Mouse (Mus musculus): ENCODE data around the gene Fkbp10. TPM values are rescaled to one million over a fixed set of nuclear protein-coding genes. Genes with fewer than 3 reads are reported as not detected.
A peak's percentile ranks its signal among the peaks of the same experiment; 100 is the strongest.

Fkbp10 gene
- polyA plus RNA-seq, 1 experiment from 2014 or later: 84.2 TPM

- Histone ChIP-seq H3K36me3 (peaks cover 10% of the 10 kb centered on the region), H3K27ac (no peak overlapping the region), H3K4me3 (replicated peaks) (no peak overlapping the region), H3K27me3 (replicated peaks) (no peaks in the 10 kb centered on the region), H3K4me2 (replicated peaks) (no peak overlapping the region), H3K9me3 (no peaks in the 10 kb centered on the region), H3K9ac (no peak overlapping the region), H3K4me1 (replicated peaks) (peaks cover 8% of the 10 kb centered on the region; the same call in 1 of the 2 replicates)
- no peak for ATAC-seq
- WGBS: 81% methylated on average over 3 of the region's 3 CpGs
Measured at GRCm38 (mm10) chr11:100426820-100427219, 11.3 kb downstream of the Fkbp10 start.

DNA sequence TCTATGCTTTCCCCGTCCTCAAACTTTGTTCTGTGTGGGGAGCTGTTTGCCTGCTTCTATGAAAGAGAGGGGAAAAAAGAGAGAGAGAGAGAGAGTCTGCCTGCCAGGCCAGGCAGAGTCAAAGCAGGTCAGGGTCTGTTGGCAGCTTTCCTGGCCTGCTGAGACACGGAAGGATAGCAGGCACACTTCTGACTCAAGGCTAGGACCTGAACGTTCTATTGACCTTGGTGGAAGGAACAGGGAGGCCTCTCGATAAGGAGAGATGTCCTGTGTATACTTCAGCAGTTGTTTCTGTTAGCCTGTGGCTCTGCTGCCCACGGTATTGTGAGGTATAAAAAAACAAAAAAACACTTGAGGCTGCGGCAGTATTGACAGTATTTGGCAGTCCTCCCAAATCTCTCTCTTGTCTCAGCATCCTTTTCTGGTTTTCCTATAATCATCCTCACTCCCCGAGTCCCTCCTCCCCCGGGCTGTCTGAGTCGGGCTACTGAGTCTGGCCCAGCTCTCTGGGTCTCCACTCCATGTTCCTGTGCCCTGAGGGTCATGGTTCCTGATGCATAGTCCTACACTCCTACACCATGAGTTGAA is 13.2 kb downstream of the Fkbp10 start:
- Histone ChIP-seq H3K9ac (no peak overlapping the region), H3K4me3 (replicated peaks) (no peak overlapping the region), H3K36me3 (peaks cover 8% of the 10 kb centered on the region; the same call in 1 of the 2 replicates), H3K27ac (peak overlapping the region; percentile 18; the same call in 1 of the 2 replicates), H3K4me1 (replicated peaks) (peaks cover 8% of the 10 kb centered on the region; the same call in 1 of the 2 replicates), H3K27me3 (replicated peaks) (no peaks in the 10 kb centered on the region), H3K4me2 (replicated peaks) (no peak overlapping the region), H3K9me3 (no peaks in the 10 kb centered on the region)
- WGBS: 54% methylated on average over 9 of the region's 9 CpGs
- ATAC-seq: no peak

DNA sequence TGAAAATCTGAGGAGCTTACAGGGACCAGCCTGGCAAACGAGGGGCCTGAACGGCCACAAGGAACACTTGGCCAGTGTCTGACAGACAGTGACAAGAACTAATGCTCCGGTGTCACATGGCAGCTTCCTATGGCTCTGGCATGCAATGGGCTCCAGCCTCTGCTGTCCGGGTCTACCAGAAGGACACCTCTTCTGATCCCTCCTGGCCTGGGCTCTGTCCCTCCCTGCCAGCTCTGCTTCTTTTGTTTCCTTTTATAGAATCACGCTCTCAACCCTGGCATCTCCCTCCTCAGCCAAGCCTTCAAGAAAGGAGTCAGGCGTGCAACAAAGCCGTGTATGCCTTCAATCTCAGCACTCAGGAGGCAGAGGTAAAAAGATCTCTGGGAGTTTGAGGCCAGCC is 14.6 kb downstream of the Fkbp10 start:
- H3K27me3 ChIP-seq (replicated peaks): no peaks in the 10 kb centered on the region
- H3K4me1 ChIP-seq (replicated peaks): peaks cover 8% of the 10 kb centered on the region; the same call in 1 of the 2 replicates
- no peak overlapping the region for H3K4me3 ChIP-seq (replicated peaks)
- H3K36me3 ChIP-seq: peaks cover 10% of the 10 kb centered on the region; the same call in 1 of the 2 replicates
- H3K9ac ChIP-seq: no peak overlapping the region
- no peaks in the 10 kb centered on the region for H3K9me3 ChIP-seq
- H3K4me2 ChIP-seq (replicated peaks): no peak overlapping the region
- 88% methylated on average over 7 of the region's 7 CpGs for WGBS
- ATAC-seq: no peak
- no peak overlapping the region for H3K27ac ChIP-seq

DNA sequence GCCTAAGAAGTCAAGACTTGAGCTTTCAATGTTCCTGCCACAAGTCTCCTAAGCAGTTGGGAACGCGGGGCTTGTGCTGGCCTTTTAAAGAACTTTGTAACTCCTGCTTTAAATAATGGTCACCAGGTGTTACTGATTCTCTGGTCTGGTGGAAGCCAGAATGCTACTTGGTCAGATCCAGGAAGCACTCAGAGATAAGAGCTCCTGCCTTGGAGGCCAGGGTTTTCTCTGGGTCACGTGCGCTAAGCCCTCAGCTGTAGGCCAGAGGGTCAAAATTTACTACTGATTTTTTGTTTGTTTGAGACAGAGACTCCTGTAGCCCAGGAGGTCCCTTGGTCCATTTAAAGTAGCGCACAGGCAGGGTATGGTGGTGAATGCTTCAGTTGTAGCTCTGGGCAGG is 16.5 kb downstream of the Fkbp10 start:
- no peaks in the 10 kb centered on the region for H3K27me3 ChIP-seq (replicated peaks)
- 0 out of 2 replicates have a peak, but pooled peaks cover 3% of the 10 kb centered on the region for H3K4me1 ChIP-seq (replicated peaks)
- H3K9me3 ChIP-seq: no peaks in the 10 kb centered on the region
- no peak overlapping the region for H3K9ac ChIP-seq
- 89% methylated on average over 5 of the region's 5 CpGs for WGBS
- H3K4me3 ChIP-seq (replicated peaks): no peak overlapping the region
- H3K27ac ChIP-seq: no peak overlapping the region
- ATAC-seq: no peak
- no peak overlapping the region for H3K4me2 ChIP-seq (replicated peaks)
- H3K36me3 ChIP-seq: peaks cover 16% of the 10 kb centered on the region; the same call in 1 of the 2 replicates

DNA sequence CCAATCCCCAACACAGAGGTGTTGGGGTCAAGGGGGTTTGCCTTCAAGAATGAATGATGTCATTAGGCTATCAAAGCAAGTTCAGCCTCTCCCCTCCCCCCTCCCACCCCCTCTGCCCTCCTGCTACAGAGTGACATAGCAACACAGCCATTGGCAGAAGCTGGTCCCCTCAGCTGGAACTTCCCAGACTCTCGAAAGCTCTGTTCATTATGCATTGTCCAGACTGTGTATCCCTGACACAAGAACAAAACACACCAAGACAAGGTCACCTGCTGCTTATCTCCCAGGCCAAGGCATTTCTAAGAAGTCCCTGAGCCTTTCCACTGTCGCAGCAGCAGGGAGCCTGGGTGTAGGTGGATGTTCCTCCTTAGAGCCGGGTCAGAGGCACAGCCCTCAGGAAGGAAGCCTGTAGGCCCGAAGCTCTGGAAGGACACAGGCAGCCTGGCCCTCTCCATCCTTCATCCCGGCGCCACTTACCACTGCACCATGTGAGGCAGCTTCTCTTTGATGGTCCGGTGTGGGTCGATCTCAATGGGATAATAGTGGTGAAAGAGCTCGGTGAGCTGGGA is 20.3 kb downstream of the Fkbp10 start:
- Histone ChIP-seq H3K4me1 (replicated peaks) (peaks cover 4% of the 10 kb centered on the region; the same call in 1 of the 2 replicates), H3K4me2 (replicated peaks) (no peak overlapping the region), H3K9me3 (no peaks in the 10 kb centered on the region), H3K36me3 (peaks cover 9% of the 10 kb centered on the region; the same call in 1 of the 2 replicates), H3K27me3 (replicated peaks) (no peaks in the 10 kb centered on the region), H3K4me3 (replicated peaks) (no peak overlapping the region), H3K9ac (no peak overlapping the region), H3K27ac (no peak overlapping the region)
- no peak for ATAC-seq
- WGBS: 81% methylated on average over 9 of the region's 9 CpGs

DNA sequence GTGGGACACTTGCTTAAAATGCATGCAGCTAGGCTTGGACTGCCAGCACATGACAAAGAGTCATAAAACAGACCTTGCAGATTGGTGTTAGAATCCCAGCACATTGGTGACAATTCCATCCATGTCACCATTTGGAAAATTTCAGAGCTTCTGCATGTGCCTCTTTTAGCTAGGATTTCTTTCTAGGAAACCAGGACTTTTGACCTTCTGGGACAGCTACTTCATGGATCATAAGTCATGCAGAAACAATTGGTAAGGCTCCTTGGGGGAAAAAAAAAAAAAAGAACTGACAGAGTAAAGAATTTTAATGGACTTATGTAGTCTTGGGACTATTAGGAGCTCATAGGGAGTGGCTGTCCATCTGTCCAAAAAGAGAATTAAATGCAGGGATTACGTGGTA is 22.4 kb downstream of the Fkbp10 start:
- no peaks in the 10 kb centered on the region for H3K27me3 ChIP-seq (replicated peaks)
- no peak overlapping the region for H3K4me2 ChIP-seq (replicated peaks)
- peaks cover 7% of the 10 kb centered on the region; the same call in 1 of the 2 replicates for H3K4me1 ChIP-seq (replicated peaks)
- 85% methylated on average over 1 of the region's 1 CpGs for WGBS
- no peak for ATAC-seq
- H3K36me3 ChIP-seq: peaks cover 9% of the 10 kb centered on the region; the same call in 1 of the 2 replicates
- H3K4me3 ChIP-seq (replicated peaks): no peak overlapping the region
- no peak overlapping the region for H3K9ac ChIP-seq
- H3K9me3 ChIP-seq: no peaks in the 10 kb centered on the region
- H3K27ac ChIP-seq: no peak overlapping the region

DNA sequence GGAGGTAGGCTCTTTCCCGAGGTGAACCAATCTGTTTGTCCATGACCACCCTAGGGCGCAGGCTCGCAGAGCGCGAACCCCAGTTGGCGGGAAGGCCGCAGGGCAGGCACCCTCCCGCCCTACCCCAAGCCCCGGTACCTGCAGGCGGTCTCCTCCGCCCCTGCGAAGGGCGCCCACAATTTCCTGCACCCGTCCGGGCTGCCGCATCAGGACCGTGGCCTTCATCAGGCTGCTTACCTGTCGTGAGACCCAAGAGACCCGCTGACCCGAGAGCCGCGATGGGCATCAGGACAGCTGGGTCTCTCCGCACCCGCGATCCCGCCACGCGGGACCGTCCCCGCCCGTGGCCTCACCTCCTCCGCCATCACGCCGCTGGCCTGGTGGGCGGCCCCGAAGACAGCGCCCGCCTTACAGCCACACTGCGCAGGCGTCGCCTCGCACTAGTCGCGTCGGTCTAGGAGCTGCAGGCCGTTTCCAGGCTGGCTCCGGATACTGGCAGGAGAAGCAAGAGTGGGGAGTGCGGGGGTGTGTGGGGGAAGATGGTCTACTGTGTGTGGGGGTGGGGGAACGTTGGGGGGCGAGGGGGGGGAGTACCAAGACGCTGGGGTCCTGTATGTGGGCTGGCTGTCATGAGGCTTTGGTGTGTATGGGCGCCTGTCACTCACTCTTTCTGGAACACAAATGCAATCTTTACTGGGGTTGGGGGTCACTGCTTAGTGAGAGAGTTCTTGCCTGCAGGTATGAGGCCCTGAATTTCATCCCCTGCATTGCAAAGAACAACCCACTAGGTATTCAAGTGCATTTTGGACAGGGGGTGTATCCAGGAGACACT is 25.4 kb downstream of the Fkbp10 start:
- peak overlapping the region; percentile 95 for H3K9ac ChIP-seq
- H3K4me2 ChIP-seq (replicated peaks): peak overlapping the region; percentile 82
- WGBS: 2% methylated on average over 52 of the region's 52 CpGs
- peaks cover 7% of the 10 kb centered on the region; the same call in 1 of the 2 replicates for H3K4me1 ChIP-seq (replicated peaks)
- H3K27me3 ChIP-seq (replicated peaks): no peaks in the 10 kb centered on the region
- H3K27ac ChIP-seq: peak overlapping the region; percentile 48; the same call in 1 of the 2 replicates
- H3K9me3 ChIP-seq: no peaks in the 10 kb centered on the region
- H3K4me3 ChIP-seq (replicated peaks): peak overlapping the region; percentile 83
- peak; percentile 97 for ATAC-seq
- peaks cover 3% of the 10 kb centered on the region; the same call in 1 of the 2 replicates for H3K36me3 ChIP-seq

DNA sequence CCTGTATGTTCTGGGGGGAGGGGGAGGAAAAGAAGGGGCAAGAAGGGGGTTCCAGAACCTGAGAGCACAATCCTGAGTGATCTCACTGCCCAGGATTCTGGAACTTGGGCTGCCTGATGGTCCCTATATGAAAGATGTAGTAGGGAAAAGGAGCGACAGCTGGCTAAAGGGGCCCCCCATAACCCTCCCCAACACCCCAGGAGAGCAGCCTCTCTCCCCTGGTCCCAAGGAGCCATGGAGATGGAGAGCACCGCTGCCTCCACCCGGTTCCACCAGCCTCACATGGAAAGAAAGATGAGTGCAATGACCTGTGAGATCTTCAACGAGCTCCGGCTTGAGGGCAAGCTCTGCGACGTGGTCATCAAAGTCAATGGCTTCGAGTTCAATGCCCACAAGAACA is 26.3 kb downstream of the Fkbp10 start, which contains the start of the genes Nt5c3b and Klhl10:
Gene Nt5c3b (minus strand): TSS at position 12 of the 400 bp plus-strand sequence.
Gene Klhl10 (plus strand): TSS at position 121 of the 400 bp plus-strand sequence.
- ATAC-seq: no peak
- WGBS: 79% methylated on average over 8 of the region's 8 CpGs

GRCm38 (mm10) chr11:100442625-100443024 is 27.1 kb downstream of the Fkbp10 start:
- H3K27ac ChIP-seq: no peak overlapping the region
- no peaks in the 10 kb centered on the region for H3K36me3 ChIP-seq
- no peaks in the 10 kb centered on the region for H3K27me3 ChIP-seq (replicated peaks)
- H3K4me3 ChIP-seq (replicated peaks): no peak overlapping the region
- peaks cover 7% of the 10 kb centered on the region; the same call in 1 of the 2 replicates for H3K4me1 ChIP-seq (replicated peaks)
- H3K9ac ChIP-seq: no peak overlapping the region
- H3K9me3 ChIP-seq: no peaks in the 10 kb centered on the region
- H3K4me2 ChIP-seq (replicated peaks): no peak overlapping the region
- no peak for ATAC-seq
- 82% methylated on average over 6 of the region's 6 CpGs for WGBS

More for the DNA sequence above, 26.3 kb downstream of the Fkbp10 start, which contains the start of the genes Nt5c3b and Klhl10:
- Histone ChIP-seq H3K36me3 (no peaks in the 10 kb centered on the region), H3K27me3 (replicated peaks) (no peaks in the 10 kb centered on the region), H3K27ac (peak within 1 kb of the TSS; percentile 48; the same call in 1 of the 2 replicates), H3K4me3 (replicated peaks) (peak within 1 kb of the TSS; percentile 83), H3K9me3 (no peaks in the 10 kb centered on the region), H3K4me2 (replicated peaks) (peak within 1 kb of the TSS; percentile 82), H3K9ac (peak within 1 kb of the TSS; percentile 95), H3K4me1 (replicated peaks) (peaks cover 7% of the 10 kb centered on the region; the same call in 1 of the 2 replicates)

- 67% methylated on average over 4 of the region's 4 CpGs for WGBS
- Histone ChIP-seq H3K36me3 (peaks cover 4% of the 10 kb centered on the region; the same call in 1 of the 2 replicates), H3K27ac (no peak overlapping the region)
Measured at GRCm38 (mm10) chr11:100457247-100457646, 41.8 kb downstream of the Fkbp10 start.

GRCm38 (mm10) chr11:100457711-100458110 is 42.2 kb downstream of the Fkbp10 start:
- H3K27ac ChIP-seq: no peak overlapping the region
- no peak overlapping the region for H3K4me3 ChIP-seq (replicated peaks)
- H3K4me1 ChIP-seq (replicated peaks): no peaks in the 10 kb centered on the region
- no peak for ATAC-seq
- 82% methylated on average over 5 of the region's 5 CpGs for WGBS
- H3K36me3 ChIP-seq: peaks cover 4% of the 10 kb centered on the region; the same call in 1 of the 2 replicates
- H3K9ac ChIP-seq: no peak overlapping the region
- H3K4me2 ChIP-seq (replicated peaks): no peak overlapping the region
- H3K27me3 ChIP-seq (replicated peaks): no peaks in the 10 kb centered on the region
- H3K9me3 ChIP-seq: no peaks in the 10 kb centered on the region

More at GRCm38 (mm10) chr11:100457247-100457646, 41.8 kb downstream of the Fkbp10 start:
- H3K9ac ChIP-seq: no peak overlapping the region
- H3K4me3 ChIP-seq (replicated peaks): no peak overlapping the region
- H3K9me3 ChIP-seq: no peaks in the 10 kb centered on the region
- no peaks in the 10 kb centered on the region for H3K4me1 ChIP-seq (replicated peaks)
- no peak overlapping the region for H3K4me2 ChIP-seq (replicated peaks)
- no peak for ATAC-seq
- H3K27me3 ChIP-seq (replicated peaks): no peaks in the 10 kb centered on the region

DNA sequence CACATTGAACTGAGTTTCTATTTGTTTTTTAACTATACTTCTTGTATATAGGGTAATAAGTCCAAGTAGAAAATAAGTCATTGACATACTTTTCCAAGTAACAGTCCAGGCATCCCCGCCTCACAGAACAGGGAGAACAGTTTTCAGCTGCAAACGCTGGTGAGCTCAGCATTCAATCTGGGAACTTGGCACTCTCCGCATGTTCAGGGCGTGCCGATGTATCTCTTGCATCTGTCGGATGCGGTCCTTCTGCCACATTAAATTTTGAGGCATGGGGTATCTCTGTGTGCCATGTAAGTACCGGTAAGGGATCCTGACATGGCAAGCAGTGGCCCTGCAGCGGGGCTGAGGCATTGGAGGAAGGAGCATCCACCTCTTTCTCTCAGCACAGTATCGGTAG is 47.2 kb downstream of the Fkbp10 start:
- Histone ChIP-seq H3K9me3 (no peaks in the 10 kb centered on the region), H3K36me3 (0 out of 2 replicates have a peak, but pooled peaks cover 4% of the 10 kb centered on the region), H3K27me3 (replicated peaks) (no peaks in the 10 kb centered on the region), H3K27ac (no peak overlapping the region), H3K4me2 (replicated peaks) (no peak overlapping the region), H3K4me1 (replicated peaks) (no peaks in the 10 kb centered on the region), H3K4me3 (replicated peaks) (no peak overlapping the region), H3K9ac (no peak overlapping the region)
- 88% methylated on average over 10 of the region's 10 CpGs for WGBS
- ATAC-seq: no peak
